Mouse (Mus musculus): ENCODE data around the gene Slc37a1. TPM values are rescaled to one million over a fixed set of nuclear protein-coding genes. Genes with fewer than 3 reads are reported as not detected.

Slc37a1 gene
- total and polyA plus RNA-seq, 3 experiments = 14.2 to 15.0 TPM; not detected in 1

DNA sequence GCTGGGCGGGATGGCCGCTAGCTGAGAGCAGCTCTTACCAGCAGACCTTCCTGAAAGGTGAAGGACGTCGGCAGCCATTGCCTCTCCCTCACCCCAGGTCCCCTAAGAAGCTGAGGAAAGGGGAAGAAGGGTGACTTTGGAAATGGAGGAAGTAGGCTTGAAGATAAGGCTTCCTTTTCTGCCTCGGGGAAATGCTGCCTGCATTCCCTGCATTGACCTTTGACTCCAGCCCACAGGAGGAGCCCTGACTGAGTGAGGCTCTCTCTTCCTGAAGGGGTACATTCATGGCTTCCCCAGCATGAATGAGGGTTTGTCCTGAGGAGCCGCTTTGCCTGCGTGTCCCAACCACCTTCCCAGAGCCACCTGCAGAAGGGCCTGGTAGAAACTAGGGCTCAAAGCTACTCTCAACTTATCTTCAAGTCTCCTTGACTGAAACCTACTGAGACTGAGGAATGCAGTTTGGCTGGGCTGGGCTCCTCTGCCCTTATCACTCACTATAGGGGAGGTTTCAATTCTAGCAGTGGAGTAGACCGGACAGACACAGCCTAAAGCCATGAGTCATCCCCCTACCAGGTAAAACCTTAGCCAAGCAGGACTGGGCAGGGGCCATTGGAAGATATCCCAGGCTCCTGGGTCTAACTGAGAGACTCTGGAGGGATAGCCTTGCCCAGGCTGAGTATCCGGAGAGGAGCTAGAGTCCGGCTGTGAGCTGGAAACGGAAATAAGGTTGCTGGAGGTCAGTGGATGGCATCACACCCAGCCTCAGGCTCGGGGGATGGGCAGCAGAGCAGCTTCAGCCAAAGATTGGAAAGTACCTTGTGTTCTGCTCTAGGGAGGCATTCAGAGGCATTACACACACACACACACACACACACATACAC lies 18.5 kb downstream of the Slc37a1 start:
- peaks cover 0 to 24% of the 10 kb centered on the region in 2 experiments; a peak in 2 of 4 replicates for H3K36me3 ChIP-seq (ENCODE audit: control insufficient read depth in 1 of 2, insufficient read depth in 2 of 2, low read length in 2 of 2)
- peak overlapping the region; percentile 81 for H3K27ac ChIP-seq (ENCODE audit: control insufficient read depth, low read depth, low read length)
- TF ChIP-seq KAT2A (conservative IDR thresholded peaks at IDR 0.05; ENCODE audit: low read depth, low read length) (no peak), RCOR1 (IDR thresholded peaks at IDR 0.05; ENCODE audit: low read depth, low read length) (peak; percentile 39; the same call in 1 of the 2 replicates), TBP (IDR thresholded peaks at IDR 0.05; ENCODE audit: low read depth, low read length) (peak; percentile 34), CTCF (IDR thresholded peaks at IDR 0.05 in 2 of 3, conservative IDR thresholded peaks at IDR 0.05 in 1 of 3; ENCODE audit: control insufficient read depth in 1 of 3, insufficient read depth in 1 of 3, low read depth in 2 of 3, low read length in 3 of 3, poor library complexity in 1 of 3, severe bottlenecking in 1 of 3) (no peak), MYB (IDR thresholded peaks at IDR 0.05; ENCODE audit: low read depth, low read length) (no peak), ZMIZ1 (IDR thresholded peaks at IDR 0.05; ENCODE audit: low read depth, low read length) (no peak), GABPA (IDR thresholded peaks at IDR 0.05; ENCODE audit: low read depth, low read length) (no peak), ELF1 (IDR thresholded peaks at IDR 0.05; ENCODE audit: low read depth, low read length) (0 out of 2 replicates have a peak, but pooled peaks have one; percentile 18), E2F4 (IDR thresholded peaks at IDR 0.05; ENCODE audit: borderline replicate concordance, low read depth, low read length) (no peak), SMC3 (IDR thresholded peaks at IDR 0.05; ENCODE audit: low read depth, low read length) (no peak), EP300 (IDR thresholded peaks at IDR 0.05; ENCODE audit: low read depth in 1 of 2, low read length in 2 of 2) (peak; percentile 44 to 46; a peak in 2 of 4 replicates), MXI1 (IDR thresholded peaks at IDR 0.05; ENCODE audit: low read depth, low read length) (no peak), POLR2A (IDR thresholded peaks at IDR 0.05; ENCODE audit: control insufficient read depth in 1 of 2, insufficient read depth in 1 of 2, low read depth in 1 of 2, low read length in 2 of 2, poor library complexity in 1 of 2) (peak in 1 of 2 experiments; percentile 31; a peak in 1 of 4 replicates), POLR2AphosphoS2 (IDR thresholded peaks at IDR 0.05; ENCODE audit: low read length) (no peak), TCF12 (IDR thresholded peaks at IDR 0.05; ENCODE audit: low read depth, low read length) (no peak), GATA1 (IDR thresholded peaks at IDR 0.05; ENCODE audit: low read depth, low read length) (peak; percentile 67), MEF2A (IDR thresholded peaks at IDR 0.05; ENCODE audit: extremely low read depth, insufficient replicate concordance, low read depth, low read length, poor library complexity, severe bottlenecking) (no peak), SIN3A (IDR thresholded peaks at IDR 0.05; ENCODE audit: low read length) (0 out of 2 replicates have a peak, but pooled peaks have one; percentile 24), USF1 (IDR thresholded peaks at IDR 0.05; ENCODE audit: low read depth, low read length) (no peak), TAL1 (IDR thresholded peaks at IDR 0.05; ENCODE audit: low read length) (no peak)
- peak; percentile 77 for DNase-seq (ENCODE audit: low read depth, low spot score)
- peak overlapping the region; percentile 27; the same call in 1 of the 2 replicates for H3K9ac ChIP-seq (ENCODE audit: control insufficient read depth, low read depth, low read length, poor library complexity, severe bottlenecking)
- H3K9me3 ChIP-seq (replicated peaks; ENCODE audit: insufficient read depth, low read length) = no peaks in the 10 kb centered on the region
- no peaks in the 10 kb centered on the region for H3K27me3 ChIP-seq (ENCODE audit: control insufficient read depth in 1 of 2, insufficient read depth in 2 of 2, low read length in 2 of 2)
- peaks cover 7 to 20% of the 10 kb centered on the region in 2 experiments for H3K4me1 ChIP-seq (ENCODE audit: control insufficient read depth in 1 of 2, insufficient read depth in 2 of 2, low read length in 2 of 2)
- 0 out of 4 replicates have a peak overlapping the region, but pooled peaks of 1 of the 2 experiments have one; percentile 3 for H3K4me3 ChIP-seq (ENCODE audit: control insufficient read depth in 1 of 2, insufficient read depth in 1 of 2, low read depth in 2 of 2, low read length in 2 of 2)
- no peaks in the 10 kb centered on the region for H3K79me2 ChIP-seq (ENCODE audit: control insufficient read depth, insufficient read depth, low read length, poor library complexity)

Measured in MEL (cell line).